Mouse (Mus musculus) hindbrain, embryonic 11.5 days (tissue): ENCODE measurements around the gene Pex12. TPM values are rescaled to one million over a fixed set of nuclear protein-coding genes. Genes with fewer than 3 reads are reported as not detected.
"Not testable (repeated sequence)": the region's sequence is repeated elsewhere in the genome, so short reads cannot be mapped to it uniquely, and the experiment has no call there.

Experiments used
- ATAC-seq: fragments of 200-750 bp; cut with Nextera tagmentation; 2 replicates; pipeline ENCODE4 v1.8.0; 2017; ENCODE audit warnings: mild to moderate bottlenecking, moderate TSS enrichment, moderate library complexity; ENCODE audit not compliant: low FRiP score
- DNase-seq: peaks from one replicate; pipeline ENCODE4 v3.0.0-alpha.2; 2015; ENCODE audit warnings: low spot score
- H3K27ac ChIP-seq: fragments of 300-500 bp; sonication (generic); 2 replicates; pipeline ENCODE4 v1.5.1; 2014; ENCODE audit warnings: mild to moderate bottlenecking, low read depth, low read length
- H3K27me3 ChIP-seq: fragments of 300-500 bp; sonication (generic); 2 replicates; pipeline ENCODE4 v1.6.1; 2014; ENCODE audit warnings: mild to moderate bottlenecking, low read length, moderate library complexity, mixed read lengths; ENCODE audit not compliant: control insufficient read depth, insufficient read depth
- H3K36me3 ChIP-seq: fragments of 300-500 bp; sonication (generic); 2 replicates; pipeline ENCODE4 v1.6.1; 2014; ENCODE audit warnings: mild to moderate bottlenecking, low read length, moderate library complexity, mixed read lengths; ENCODE audit not compliant: control insufficient read depth, insufficient read depth
- H3K4me1 ChIP-seq: fragments of 300-500 bp; sonication (generic); replicated peaks from 2 replicates; pipeline ENCODE4 v1.6.1; 2014; ENCODE audit warnings: low read length, mixed read lengths; ENCODE audit not compliant: control insufficient read depth, insufficient read depth
- H3K4me2 ChIP-seq: fragments of 300-500 bp; sonication (generic); replicated peaks from 2 replicates; pipeline ENCODE4 v1.6.1; 2014; ENCODE audit warnings: mild to moderate bottlenecking, low read depth, low read length
- H3K4me3 ChIP-seq: fragments of 300-500 bp; sonication (generic); 2 replicates; pipeline ENCODE4 v1.5.1; 2014; ENCODE audit warnings: low read depth, low read length
- H3K9ac ChIP-seq: fragments of 300-500 bp; sonication (generic); 2 replicates; pipeline ENCODE4 v1.6.1; 2014; ENCODE audit warnings: low read depth, low read length
- H3K9me3 ChIP-seq: fragments of 300-500 bp; sonication (generic); 2 replicates; pipeline ENCODE4 v1.6.1; 2016; ENCODE audit warnings: low read length; ENCODE audit not compliant: control insufficient read depth
- WGBS: fragments of 180-500 bp; shearing (Covaris S2); extraction: QIAGEN DNeasy Blood & Tissue Kit; methylation state at CpG from one replicate; pipeline ENCODE4 v1.1.7; 2014; 5-methylcytosine and 5-hydroxymethylcytosine counted together
- polyA plus RNA-seq: library from polyadenylated mRNA; unstranded; fragments of >200 nt; fragmentation: Nextera tagmentation; extraction: Ambion mirVana; gene quantifications from 2 replicates; pipeline ENCODE4 v1.2.1, GENCODE M21; 2014

Pex12 gene
- polyA plus RNA-seq, 1 experiment from 2014 or later: 20.3 TPM

DNA sequence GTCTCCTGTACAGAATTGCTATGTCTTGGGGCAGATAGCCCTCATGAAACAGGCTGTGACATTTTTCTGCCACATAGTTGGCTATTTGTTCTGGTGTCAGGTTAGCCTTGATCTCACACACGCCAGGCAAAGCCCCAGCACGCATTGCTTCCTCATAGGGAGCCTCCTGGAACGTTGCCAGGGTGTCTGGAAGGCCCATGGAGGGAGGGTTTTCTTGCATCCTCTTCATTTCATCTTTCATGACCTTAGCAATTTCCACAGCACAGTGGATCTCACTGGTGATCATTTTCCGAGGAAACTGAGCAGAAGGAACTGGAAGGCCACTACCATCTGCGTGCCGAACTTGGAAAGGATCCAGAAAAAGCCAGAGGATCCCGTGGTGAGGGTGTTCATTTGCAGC is 26.1 kb downstream of the Pex12 start:
- 74% methylated on average over 7 of the region's 7 CpGs for WGBS
- no peak overlapping the region for H3K4me3 ChIP-seq

DNA sequence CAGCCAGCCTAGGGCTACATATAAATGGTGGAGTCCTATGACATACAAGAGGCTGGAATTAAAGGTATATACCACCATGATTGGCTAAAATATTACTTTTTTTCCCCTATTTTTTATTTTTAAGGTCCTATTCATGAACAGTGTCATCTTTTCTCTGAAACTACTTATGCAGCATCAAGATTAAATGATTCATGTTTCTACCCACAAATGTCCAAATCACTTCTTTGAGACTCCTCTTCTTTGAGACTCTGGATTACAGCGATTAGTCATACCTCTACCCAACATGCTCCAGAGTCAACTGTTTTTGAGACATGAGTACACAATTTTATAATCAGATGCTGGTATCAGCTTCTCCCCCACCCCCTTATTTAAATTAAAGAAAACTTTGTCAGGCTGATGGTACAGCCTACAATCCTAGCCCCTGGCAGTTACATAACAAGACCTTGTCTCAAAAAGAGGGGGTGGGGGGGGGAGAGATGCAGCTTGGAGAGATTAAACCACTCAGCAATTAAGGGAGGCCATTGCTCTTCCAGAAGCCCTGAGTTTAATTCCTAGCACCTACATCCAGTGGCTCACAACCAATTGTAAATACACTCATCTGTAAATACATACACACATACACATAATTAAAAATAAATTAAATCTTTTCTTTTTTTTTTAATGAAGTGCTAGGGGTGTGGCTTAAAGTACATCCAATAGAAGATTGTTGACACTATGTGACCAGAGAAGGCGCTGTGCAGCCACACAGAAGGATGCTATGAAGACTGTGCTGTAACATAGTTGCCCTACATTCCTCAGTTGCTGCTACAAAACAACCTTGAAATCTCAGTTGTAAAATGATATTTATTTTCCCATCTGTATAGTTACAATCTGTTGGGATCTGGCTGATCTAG is 30.2 kb downstream of the Pex12 start:
- Histone ChIP-seq H3K36me3 (no peaks in the 10 kb centered on the region), H3K9me3 (no peaks in the 10 kb centered on the region), H3K27me3 (no peaks in the 10 kb centered on the region), H3K4me2 (no peak overlapping the region), H3K4me1 (no peaks in the 10 kb centered on the region), H3K4me3 (no peak overlapping the region), H3K9ac (no peak overlapping the region), H3K27ac (no peak overlapping the region)
- WGBS: 12% methylated on average over 2 of the region's 2 CpGs
- ATAC-seq (peak; percentile 2; the same call in 1 of the 2 replicates), DNase-seq (peak; percentile 38)

More for the DNA sequence above, 26.1 kb downstream of the Pex12 start:
- Histone ChIP-seq H3K9ac (no peak overlapping the region), H3K9me3 (no peaks in the 10 kb centered on the region), H3K36me3 (no peaks in the 10 kb centered on the region), H3K27me3 (no peaks in the 10 kb centered on the region), H3K27ac (no peak overlapping the region), H3K4me1 (no peaks in the 10 kb centered on the region), H3K4me2 (no peak overlapping the region)
- ATAC-seq: no peak
- no peak for DNase-seq

DNA sequence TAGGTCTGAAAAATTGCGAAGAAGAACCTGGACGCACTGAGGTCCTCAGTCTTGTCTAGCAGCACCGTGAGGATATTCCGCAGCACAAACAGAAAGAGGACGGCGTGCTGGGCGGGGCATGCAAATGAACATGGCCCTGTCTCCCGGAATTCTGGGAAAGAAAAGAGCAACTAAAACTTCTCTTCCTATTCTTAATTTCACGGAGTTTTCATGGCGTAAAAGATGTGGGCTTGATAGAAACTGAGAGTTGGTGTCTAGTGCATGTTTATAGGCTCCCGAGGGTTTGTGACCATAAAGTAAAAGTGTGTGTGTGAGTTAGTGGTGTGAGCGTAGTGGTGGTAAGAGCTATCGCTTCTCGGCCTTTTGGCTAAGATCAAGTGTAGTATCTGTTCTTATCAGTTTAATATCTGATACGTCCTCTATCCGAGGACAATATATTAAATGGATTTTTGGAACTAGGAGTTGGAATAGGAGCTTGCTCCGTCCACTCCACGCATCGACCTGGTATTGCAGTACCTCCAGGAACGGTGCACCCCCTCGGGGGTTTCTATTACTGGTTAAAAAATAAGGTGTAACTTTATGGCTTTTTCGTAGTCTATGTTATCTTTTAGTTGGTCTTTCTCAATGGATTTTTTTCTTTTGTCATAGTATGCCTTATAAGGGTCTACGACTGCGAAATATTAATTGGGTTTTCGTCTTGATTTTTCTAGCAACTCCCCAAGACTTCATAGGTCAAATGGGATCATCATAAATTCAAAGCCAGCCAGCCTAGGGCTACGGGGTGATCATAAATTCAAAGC is 31.0 kb downstream of the Pex12 start:
- Histone ChIP-seq H3K9me3 (no peaks in the 10 kb centered on the region), H3K27me3 (no peaks in the 10 kb centered on the region), H3K9ac (peak overlapping the region; percentile 68), H3K4me3 (peak overlapping the region; percentile 51), H3K4me1 (no peaks in the 10 kb centered on the region), H3K4me2 (peak overlapping the region; percentile 43), H3K36me3 (no peaks in the 10 kb centered on the region), H3K27ac (peak overlapping the region; percentile 12; the same call in 1 of the 2 replicates)
- ATAC-seq (peak; percentile 89), DNase-seq (peak; percentile 85)
- WGBS: under 1% methylated on average over 26 of the region's 26 CpGs

DNA sequence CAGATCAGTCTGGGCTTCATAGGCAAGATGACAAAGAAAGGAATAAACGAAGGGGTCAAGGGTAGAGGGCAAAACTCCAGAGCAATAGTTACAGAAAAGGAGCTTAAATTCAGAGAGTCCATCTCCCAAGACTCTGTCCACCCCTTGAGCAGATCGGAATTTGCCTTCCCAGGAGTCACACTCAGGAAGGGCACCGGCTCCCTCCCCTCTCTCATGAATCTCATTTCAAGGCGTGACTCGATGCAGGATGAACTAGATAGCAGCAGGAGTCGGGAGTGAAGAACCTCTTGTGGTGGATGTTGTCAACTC is 31.6 kb downstream of the Pex12 start:
- Histone ChIP-seq H3K9ac (peak overlapping the region; percentile 68), H3K36me3 (no peaks in the 10 kb centered on the region), H3K27ac (peak overlapping the region; percentile 12; the same call in 1 of the 2 replicates), H3K4me1 (no peaks in the 10 kb centered on the region), H3K4me3 (peak overlapping the region; percentile 51), H3K4me2 (peak overlapping the region; percentile 43), H3K9me3 (no peaks in the 10 kb centered on the region), H3K27me3 (no peaks in the 10 kb centered on the region)
- ATAC-seq: peak; percentile 66
- no peak for DNase-seq
- WGBS: 0% methylated on average over 6 of the region's 6 CpGs

DNA sequence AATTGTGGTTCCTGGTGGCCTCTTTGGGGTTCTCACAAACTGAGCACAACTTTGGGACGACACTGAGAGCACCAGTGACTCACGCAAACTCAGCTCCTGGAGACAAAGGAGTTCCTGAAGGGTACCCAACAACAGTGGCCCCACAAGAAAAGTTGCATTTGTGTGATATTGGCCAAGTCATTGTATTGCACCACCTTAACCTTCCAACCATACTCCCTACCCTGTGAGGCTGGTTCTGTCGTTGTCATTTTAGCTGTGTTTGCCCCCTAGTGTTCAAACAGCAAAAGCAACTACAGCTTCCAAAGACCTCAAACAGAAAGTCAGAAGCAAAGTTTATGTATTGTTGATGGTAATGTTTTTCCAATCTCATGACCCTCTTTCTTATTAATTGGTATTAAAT is 39.2 kb downstream of the Pex12 start:
- WGBS: 63% methylated on average over 3 of the region's 3 CpGs
- Histone ChIP-seq H3K9ac (no peak overlapping the region), H3K4me3 (no peak overlapping the region), H3K4me1 (no peaks in the 10 kb centered on the region), H3K27me3 (no peaks in the 10 kb centered on the region), H3K4me2 (no peak overlapping the region), H3K9me3 (no peaks in the 10 kb centered on the region), H3K27ac (no peak overlapping the region), H3K36me3 (no peaks in the 10 kb centered on the region)
- DNase-seq: peak; percentile 20
- no peak for ATAC-seq

DNA sequence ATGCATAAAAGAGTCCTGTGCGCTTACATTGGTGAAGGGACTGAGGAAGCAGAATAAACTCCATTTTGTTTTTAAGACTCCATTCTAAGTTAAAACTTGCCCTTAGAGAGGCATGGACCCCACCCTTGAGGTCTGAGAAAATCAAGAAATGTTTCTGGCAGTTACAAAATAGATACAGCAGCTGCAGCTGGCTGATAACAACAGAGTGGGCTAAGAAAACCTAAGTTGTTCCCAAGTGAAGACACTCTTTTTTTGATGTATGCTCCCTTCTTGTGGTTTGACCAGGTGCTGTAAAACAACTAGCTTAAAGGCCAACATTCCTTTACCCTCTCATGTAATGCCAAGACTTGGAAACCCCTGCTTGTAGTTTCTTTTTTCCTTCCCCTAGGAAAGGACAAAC is 39.7 kb downstream of the Pex12 start:
- Histone ChIP-seq H3K36me3 (no peaks in the 10 kb centered on the region), H3K27me3 (no peaks in the 10 kb centered on the region), H3K9ac (no peak overlapping the region), H3K4me2 (no peak overlapping the region), H3K4me3 (no peak overlapping the region), H3K9me3 (no peaks in the 10 kb centered on the region), H3K27ac (no peak overlapping the region), H3K4me1 (no peaks in the 10 kb centered on the region)
- no peak for ATAC-seq
- DNase-seq: no peak
- WGBS: 97% methylated on average over 1 of the region's 1 CpGs

DNA sequence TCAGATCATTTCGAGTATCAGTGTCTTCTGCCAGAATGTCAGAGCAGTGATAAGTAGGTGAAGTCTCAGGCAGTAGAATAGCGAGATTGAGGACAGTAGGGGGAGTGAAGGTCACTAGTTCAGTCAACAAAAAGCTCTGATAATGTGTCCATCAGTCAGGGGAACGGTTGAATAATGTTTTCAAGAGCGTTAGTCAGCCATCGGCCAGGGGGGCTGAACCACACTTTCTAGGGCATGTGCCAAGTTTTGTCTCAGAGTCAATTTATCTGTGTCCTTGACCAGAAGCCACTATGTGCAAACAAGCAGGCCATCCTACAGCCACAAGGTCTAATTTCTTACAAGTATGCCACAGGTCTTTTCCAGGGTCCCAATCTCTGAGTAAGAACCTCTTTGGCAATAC is 45.2 kb downstream of the Pex12 start:
- DNase-seq, H3K4me3 ChIP-seq, H3K27me3 ChIP-seq, H3K9me3 ChIP-seq, H3K4me2 ChIP-seq, H3K4me1 ChIP-seq, H3K9ac ChIP-seq, H3K27ac ChIP-seq, H3K36me3 ChIP-seq, ATAC-seq: not testable (repeated sequence)
- 58% methylated on average over 5 of the region's 5 CpGs for WGBS
